Mouse (Mus musculus): ENCODE measurements at regions not wholly inside any gene's neighbourhood (a gene's known extent, or its start where the extent isn't known, plus 50 kb on each side); places are given as distances from the start of the nearest gene placed in this dataset.

DNA sequence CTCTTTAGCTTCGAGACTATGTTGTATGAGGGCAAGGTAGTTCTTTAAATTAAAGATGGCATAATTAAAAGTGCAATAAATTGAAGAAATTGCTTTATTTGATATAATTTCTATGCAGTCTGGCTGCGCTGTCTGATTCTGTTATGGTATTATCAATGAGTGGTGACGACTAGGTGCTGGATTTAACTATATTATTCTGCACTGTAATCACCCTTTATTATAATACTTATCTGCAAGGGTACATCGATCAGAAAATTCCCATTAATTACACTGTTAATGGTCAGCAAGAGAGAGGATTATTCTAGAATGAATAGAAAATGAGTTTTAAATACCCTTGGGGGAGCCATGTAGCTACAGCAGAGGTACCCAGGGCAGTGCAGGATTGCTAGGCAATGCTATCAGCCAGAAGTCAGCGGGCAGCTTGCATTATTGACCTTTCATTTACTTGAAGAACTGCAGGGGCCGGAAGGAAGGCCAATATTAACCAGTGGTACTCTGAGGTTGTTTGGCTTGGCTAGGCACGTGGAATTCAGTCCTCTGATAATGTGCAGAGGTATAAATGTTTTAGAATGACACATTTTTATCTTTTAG lies 509.3 kb upstream of the Igfbp7 start:
- no peak for TF ChIP-seq GATA1 (IDR thresholded peaks at IDR 0.05; ENCODE audit: low read length)
- TF ChIP-seq TAL1 (IDR thresholded peaks at IDR 0.05; ENCODE audit: low read length), result no peak
